Mouse (Mus musculus): ENCODE data around the gene Rbm17. TPM values are rescaled to one million over a fixed set of nuclear protein-coding genes. Genes with fewer than 3 reads are reported as not detected.
A peak's percentile ranks its signal among the peaks of the same experiment; 100 is the strongest.

Rbm17 gene
- 58.1 and 61.8 TPM in 2 replicates for polyA plus RNA-seq (2015; fragmentation: Nextera tagmentation; extraction: Ambion mirVana)

DNA sequence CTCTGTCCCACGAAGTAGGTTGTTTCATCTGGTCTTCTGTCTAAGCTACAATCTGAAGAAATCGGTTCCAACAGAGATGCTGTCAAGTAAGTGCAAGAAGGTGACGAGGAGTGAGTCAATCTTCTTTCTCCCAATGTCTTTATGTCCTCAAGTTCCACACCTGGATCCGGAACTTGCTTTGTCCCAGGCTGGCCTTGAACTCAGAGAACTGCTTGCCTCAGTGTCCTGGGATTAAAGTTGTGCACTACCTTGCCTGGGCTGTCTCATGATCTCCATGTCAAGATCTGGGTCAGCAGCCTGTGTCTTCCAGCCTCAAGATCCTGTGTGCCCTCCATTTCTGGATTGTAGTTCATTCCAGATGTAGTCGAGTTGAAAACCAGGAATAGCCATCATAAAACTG, at the start of gene Rbm17:
Rbm17 (minus strand) TSS at position 101 of the 400 bp plus-strand sequence.
- no peak for TF ChIP-seq CTCF (IDR thresholded peaks at IDR 0.05; ENCODE audit: low read depth)
- Histone ChIP-seq H3K27ac (ENCODE audit: low read depth, low read length) (peak within 1 kb of the TSS; percentile 41; the same call in 1 of the 2 replicates), H3K4me3 (ENCODE audit: low read depth, low read length) (peak within 1 kb of the TSS; percentile 84), H3K4me2 (replicated peaks; ENCODE audit: low read depth) (peak within 1 kb of the TSS; percentile 76), H3K27me3 (replicated peaks; ENCODE audit: control insufficient read depth, insufficient read depth, low read length) (no peaks in the 10 kb centered on the region), H3K9ac (ENCODE audit: low read depth, low read length) (peak within 1 kb of the TSS; percentile 90), H3K4me1 (replicated peaks; ENCODE audit: control insufficient read depth, insufficient read depth, low read length) (peaks cover 6% of the 10 kb centered on the region; the same call in 1 of the 2 replicates), H3K9me3 (ENCODE audit: control insufficient read depth) (no peaks in the 10 kb centered on the region), H3K36me3 (ENCODE audit: control insufficient read depth, insufficient read depth) (peaks cover 14% of the 10 kb centered on the region; the same call in 1 of the 2 replicates)
- 83% methylated on average over 5 of the region's 5 CpGs for WGBS
- ATAC-seq, result no peak

DNA sequence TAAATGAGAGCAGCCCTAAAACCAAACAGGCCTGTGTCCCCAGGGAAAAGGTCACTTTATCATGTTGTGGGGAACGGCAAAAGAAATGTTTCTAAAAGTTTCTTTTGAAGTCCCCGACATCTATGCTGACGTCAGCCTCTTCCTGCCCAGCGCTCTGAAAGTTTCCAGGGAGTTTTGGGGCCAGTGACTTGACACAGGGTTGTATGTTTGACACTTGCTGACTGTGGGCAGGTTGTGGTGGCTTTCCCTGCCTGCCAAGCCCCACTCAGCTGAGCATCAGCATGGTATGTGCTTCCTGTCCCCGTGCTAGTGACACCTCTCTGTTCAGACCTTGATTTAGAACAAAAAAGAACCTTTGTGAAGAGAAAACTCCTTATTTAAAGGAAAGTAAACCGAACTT, 49.4 kb upstream of the Rbm17 start:
- Histone ChIP-seq H3K4me2 (replicated peaks; ENCODE audit: low read depth) (no peak overlapping the region), H3K4me3 (ENCODE audit: low read depth, low read length) (no peak overlapping the region), H3K27me3 (replicated peaks; ENCODE audit: control insufficient read depth, insufficient read depth, low read length) (no peaks in the 10 kb centered on the region), H3K4me1 (replicated peaks; ENCODE audit: control insufficient read depth, insufficient read depth, low read length) (no peaks in the 10 kb centered on the region), H3K9me3 (ENCODE audit: control insufficient read depth) (no peaks in the 10 kb centered on the region), H3K9ac (ENCODE audit: low read depth, low read length) (no peak overlapping the region), H3K36me3 (ENCODE audit: control insufficient read depth, insufficient read depth) (no peaks in the 10 kb centered on the region), H3K27ac (ENCODE audit: low read depth, low read length) (no peak overlapping the region)
- TF ChIP-seq CTCF (IDR thresholded peaks at IDR 0.05; ENCODE audit: low read depth), result no peak
- WGBS, result 44% methylated on average over 6 of the region's 6 CpGs
- ATAC-seq, result no peak

DNA sequence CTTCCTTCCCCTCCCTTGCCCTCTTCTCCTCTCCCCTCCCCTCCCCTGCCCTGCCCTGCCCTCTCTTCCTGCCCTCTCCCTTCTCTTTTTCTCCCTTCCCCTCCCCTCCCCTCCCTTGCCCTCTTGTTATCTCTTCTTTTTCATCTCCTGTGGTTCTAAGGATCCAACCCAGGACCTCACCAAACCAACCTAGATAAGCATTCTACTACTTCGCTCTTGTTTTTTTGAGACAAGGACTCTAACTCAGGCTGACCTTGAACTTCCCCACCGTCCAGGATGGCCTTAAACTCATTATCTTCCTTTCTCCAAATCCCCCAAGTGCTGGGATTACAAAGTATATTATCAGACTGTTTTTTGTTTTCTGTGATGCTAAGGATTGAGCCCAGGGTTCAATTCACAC, 48.8 kb upstream of the Rbm17 start:
- no peaks in the 10 kb centered on the region for H3K36me3 ChIP-seq (ENCODE audit: control insufficient read depth, insufficient read depth)
- H3K27me3 ChIP-seq (replicated peaks; ENCODE audit: control insufficient read depth, insufficient read depth, low read length), result no peaks in the 10 kb centered on the region
- no peak for ATAC-seq
- H3K4me2 ChIP-seq (replicated peaks; ENCODE audit: low read depth), result no peak overlapping the region
- H3K9me3 ChIP-seq (ENCODE audit: control insufficient read depth), result no peaks in the 10 kb centered on the region
- WGBS, result 73% methylated on average over 2 of the region's 2 CpGs
- H3K9ac ChIP-seq (ENCODE audit: low read depth, low read length), result no peak overlapping the region
- H3K27ac ChIP-seq (ENCODE audit: low read depth, low read length), result no peak overlapping the region
- no peaks in the 10 kb centered on the region for H3K4me1 ChIP-seq (replicated peaks; ENCODE audit: control insufficient read depth, insufficient read depth, low read length)
- no peak overlapping the region for H3K4me3 ChIP-seq (ENCODE audit: low read depth, low read length)
- TF ChIP-seq CTCF (IDR thresholded peaks at IDR 0.05; ENCODE audit: low read depth), result no peak

DNA sequence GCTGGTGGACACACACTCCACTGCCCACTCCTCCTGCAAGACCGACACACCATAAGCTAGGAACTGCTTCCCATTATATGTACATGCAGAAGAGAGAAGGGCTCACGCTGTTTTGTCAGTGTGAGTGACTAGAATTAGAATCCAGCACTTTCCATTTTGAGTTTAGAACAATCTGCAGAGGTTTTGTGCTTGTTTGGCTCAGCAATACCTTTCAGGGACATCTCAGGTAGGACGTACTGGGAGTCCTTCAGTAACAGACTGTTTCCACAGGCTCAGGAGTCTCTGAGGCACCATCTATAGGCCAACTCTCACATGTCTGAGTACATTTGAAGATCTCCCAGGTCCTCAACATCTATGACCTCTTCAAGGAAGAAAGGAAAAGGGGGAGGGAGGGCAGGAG, 48.2 kb upstream of the Rbm17 start:
- no peaks in the 10 kb centered on the region for H3K27me3 ChIP-seq (replicated peaks; ENCODE audit: control insufficient read depth, insufficient read depth, low read length)
- H3K9ac ChIP-seq (ENCODE audit: low read depth, low read length), result no peak overlapping the region
- WGBS, result 91% methylated on average over 3 of the region's 3 CpGs
- H3K4me1 ChIP-seq (replicated peaks; ENCODE audit: control insufficient read depth, insufficient read depth, low read length), result no peaks in the 10 kb centered on the region
- ATAC-seq, result no peak
- H3K9me3 ChIP-seq (ENCODE audit: control insufficient read depth), result no peaks in the 10 kb centered on the region
- no peaks in the 10 kb centered on the region for H3K36me3 ChIP-seq (ENCODE audit: control insufficient read depth, insufficient read depth)
- H3K4me2 ChIP-seq (replicated peaks; ENCODE audit: low read depth), result no peak overlapping the region
- no peak overlapping the region for H3K4me3 ChIP-seq (ENCODE audit: low read depth, low read length)
- no peak for TF ChIP-seq CTCF (IDR thresholded peaks at IDR 0.05; ENCODE audit: low read depth)
- no peak overlapping the region for H3K27ac ChIP-seq (ENCODE audit: low read depth, low read length)

DNA sequence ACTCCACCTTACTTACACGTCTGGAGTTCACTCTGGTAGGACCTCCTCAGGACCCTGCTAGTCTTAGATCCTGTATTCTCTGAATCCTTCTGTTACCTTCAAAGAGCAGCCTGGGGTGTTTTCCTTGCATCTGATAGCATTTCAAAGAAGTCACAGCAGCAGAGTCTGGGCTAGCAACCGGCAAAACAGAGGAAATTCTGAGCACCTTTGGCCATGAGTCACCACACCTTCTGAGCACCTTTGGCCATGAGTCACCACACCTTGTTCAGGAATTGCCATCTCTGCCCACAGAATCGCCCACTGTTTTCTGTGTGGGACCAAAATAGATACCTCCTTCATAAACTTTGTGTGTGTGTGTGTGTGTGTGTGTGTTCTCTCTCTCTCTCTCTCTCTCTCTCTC, 47.5 kb upstream of the Rbm17 start:
- TF ChIP-seq CTCF (IDR thresholded peaks at IDR 0.05; ENCODE audit: low read depth), result no peak
- peak; percentile 89 for ATAC-seq
- no peak overlapping the region for H3K27ac ChIP-seq (ENCODE audit: low read depth, low read length)

DNA sequence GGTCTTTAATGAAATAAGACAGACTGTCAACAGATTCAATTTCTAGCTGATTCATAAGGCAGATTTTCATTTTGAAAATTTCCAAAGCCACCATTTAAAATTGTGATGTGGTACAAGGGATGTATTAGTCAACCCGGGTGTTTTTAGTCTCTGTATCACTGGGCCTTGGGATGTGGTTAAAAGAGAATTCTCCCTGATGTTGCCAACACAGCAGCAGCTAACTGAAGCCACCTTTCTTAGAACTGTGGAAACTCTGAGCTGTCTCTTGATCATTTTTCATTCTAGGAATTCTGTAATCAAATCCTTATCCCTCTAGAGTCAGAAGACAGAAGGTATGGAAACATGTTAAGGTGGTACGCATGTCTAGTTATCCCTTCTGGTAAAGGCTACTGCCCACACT, 41.3 kb upstream of the Rbm17 start:
- no peaks in the 10 kb centered on the region for H3K36me3 ChIP-seq (ENCODE audit: control insufficient read depth, insufficient read depth)
- no peaks in the 10 kb centered on the region for H3K27me3 ChIP-seq (replicated peaks; ENCODE audit: control insufficient read depth, insufficient read depth, low read length)
- no peaks in the 10 kb centered on the region for H3K4me1 ChIP-seq (replicated peaks; ENCODE audit: control insufficient read depth, insufficient read depth, low read length)
- ATAC-seq, result no peak
- no peaks in the 10 kb centered on the region for H3K9me3 ChIP-seq (ENCODE audit: control insufficient read depth)
- TF ChIP-seq CTCF (IDR thresholded peaks at IDR 0.05; ENCODE audit: low read depth), result no peak
- H3K4me2 ChIP-seq (replicated peaks; ENCODE audit: low read depth), result no peak overlapping the region
- 88% methylated on average over 2 of the region's 2 CpGs for WGBS
- no peak overlapping the region for H3K27ac ChIP-seq (ENCODE audit: low read depth, low read length)
- H3K9ac ChIP-seq (ENCODE audit: low read depth, low read length), result no peak overlapping the region
- no peak overlapping the region for H3K4me3 ChIP-seq (ENCODE audit: low read depth, low read length)

More for the DNA sequence above, 47.5 kb upstream of the Rbm17 start:
- Histone ChIP-seq H3K4me3 (ENCODE audit: low read depth, low read length) (no peak overlapping the region), H3K36me3 (ENCODE audit: control insufficient read depth, insufficient read depth) (no peaks in the 10 kb centered on the region), H3K9ac (ENCODE audit: low read depth, low read length) (no peak overlapping the region), H3K4me2 (replicated peaks; ENCODE audit: low read depth) (no peak overlapping the region), H3K9me3 (ENCODE audit: control insufficient read depth) (no peaks in the 10 kb centered on the region), H3K4me1 (replicated peaks; ENCODE audit: control insufficient read depth, insufficient read depth, low read length) (no peaks in the 10 kb centered on the region), H3K27me3 (replicated peaks; ENCODE audit: control insufficient read depth, insufficient read depth, low read length) (no peaks in the 10 kb centered on the region)
- 23% methylated on average over 3 of the region's 3 CpGs for WGBS

DNA sequence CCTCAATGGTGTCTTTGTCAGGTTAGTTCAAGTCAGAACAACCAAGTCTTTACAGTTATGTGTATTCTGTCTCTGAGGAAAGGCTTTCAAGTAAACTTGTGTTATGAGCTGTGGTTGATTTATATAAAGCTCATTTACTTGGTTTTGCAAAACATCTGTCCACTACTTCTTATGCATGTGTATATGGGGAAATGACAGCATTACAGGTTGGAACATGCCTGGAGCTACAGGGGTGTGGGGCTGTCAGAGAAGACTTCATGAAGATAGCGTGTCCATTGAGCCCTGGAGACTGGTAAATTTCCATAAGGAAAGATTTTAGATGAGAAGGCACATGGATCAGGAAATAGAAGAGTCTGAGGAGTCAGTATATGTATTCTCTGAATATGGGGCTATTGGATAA, 40.1 kb upstream of the Rbm17 start:
- no peak overlapping the region for H3K27ac ChIP-seq (ENCODE audit: low read depth, low read length)
- no peak overlapping the region for H3K9ac ChIP-seq (ENCODE audit: low read depth, low read length)
- no peaks in the 10 kb centered on the region for H3K27me3 ChIP-seq (replicated peaks; ENCODE audit: control insufficient read depth, insufficient read depth, low read length)
- no peak for TF ChIP-seq CTCF (IDR thresholded peaks at IDR 0.05; ENCODE audit: low read depth)
- H3K9me3 ChIP-seq (ENCODE audit: control insufficient read depth), result no peaks in the 10 kb centered on the region
- no peak for ATAC-seq
- no peaks in the 10 kb centered on the region for H3K4me1 ChIP-seq (replicated peaks; ENCODE audit: control insufficient read depth, insufficient read depth, low read length)
- H3K4me3 ChIP-seq (ENCODE audit: low read depth, low read length), result no peak overlapping the region
- H3K36me3 ChIP-seq (ENCODE audit: control insufficient read depth, insufficient read depth), result no peaks in the 10 kb centered on the region
- 84% methylated on average over 1 of the region's 1 CpGs for WGBS
- no peak overlapping the region for H3K4me2 ChIP-seq (replicated peaks; ENCODE audit: low read depth)

Data from intestine, postnatal 0 days (tissue).